Mouse (Mus musculus): ENCODE data around the gene Arg1. TPM values are rescaled to one million over a fixed set of nuclear protein-coding genes. Genes with fewer than 3 reads are reported as not detected.
A peak's percentile ranks its signal among the peaks of the same experiment; 100 is the strongest.

The Arg1 gene
- total RNA-seq, 2 experiments from 2014 or later: 0.18 TPM; not detected in 1

DNA sequence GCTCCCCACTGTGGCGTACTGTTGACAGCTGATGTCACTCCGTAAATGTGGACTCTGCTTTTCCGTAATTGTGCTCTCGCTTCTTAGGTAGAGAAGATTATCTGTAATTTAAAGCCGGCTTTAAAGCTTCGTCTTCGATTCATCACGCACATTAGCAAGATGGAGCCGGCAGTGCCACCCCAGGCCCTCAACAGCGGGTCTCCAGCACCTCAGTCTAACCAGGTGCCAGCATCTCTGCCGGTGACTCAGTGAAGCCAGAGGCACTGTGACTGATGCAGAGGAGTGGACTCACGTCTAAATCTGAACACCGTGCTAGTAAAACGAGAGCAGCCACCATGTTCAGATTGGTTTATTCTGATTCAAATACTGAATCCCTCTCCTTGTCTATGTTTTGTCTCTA is 14.7 kb downstream of the Arg1 start:
- no peak for DNase-seq

DNA sequence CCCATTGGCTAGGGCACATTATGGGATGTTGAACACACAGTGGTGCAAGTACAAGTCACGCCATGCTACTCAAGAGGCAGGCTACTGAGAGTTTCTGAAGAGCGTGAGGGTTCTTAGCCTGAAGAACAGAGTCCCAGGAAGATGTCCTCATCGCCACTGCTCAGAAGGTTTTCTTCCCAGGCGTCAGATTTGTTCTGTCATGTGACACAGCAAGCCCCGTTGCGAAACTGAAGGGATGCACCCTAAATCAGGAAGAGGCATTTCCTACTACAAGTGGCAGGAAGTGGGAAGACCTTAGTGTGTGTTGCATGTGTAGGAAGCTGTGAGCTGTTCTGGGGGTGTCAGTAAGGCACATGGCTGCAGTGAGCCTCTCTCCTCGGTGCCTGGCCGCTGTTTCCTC is 16.1 kb downstream of the Arg1 start:
- no peak for DNase-seq

DNA sequence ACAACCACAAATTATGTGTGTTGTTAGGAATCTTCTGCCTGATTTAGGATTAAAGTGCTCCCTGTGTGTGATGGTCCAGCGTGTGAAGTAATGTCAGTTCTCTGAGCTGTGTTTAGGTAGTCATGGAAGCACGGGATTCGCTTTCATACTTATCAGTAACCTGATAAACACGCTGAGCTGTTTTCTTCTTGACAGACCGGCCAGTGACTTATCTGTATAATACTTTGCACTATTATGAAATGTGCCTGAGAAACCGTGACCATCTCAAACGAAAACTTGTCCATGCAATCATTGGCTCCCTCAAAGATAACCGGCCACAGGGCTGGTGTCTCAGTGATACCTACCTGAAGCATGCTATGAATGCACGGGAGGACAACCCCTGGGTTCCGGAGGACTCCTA is 21.7 kb downstream of the Arg1 start:
- no peak for DNase-seq

DNA sequence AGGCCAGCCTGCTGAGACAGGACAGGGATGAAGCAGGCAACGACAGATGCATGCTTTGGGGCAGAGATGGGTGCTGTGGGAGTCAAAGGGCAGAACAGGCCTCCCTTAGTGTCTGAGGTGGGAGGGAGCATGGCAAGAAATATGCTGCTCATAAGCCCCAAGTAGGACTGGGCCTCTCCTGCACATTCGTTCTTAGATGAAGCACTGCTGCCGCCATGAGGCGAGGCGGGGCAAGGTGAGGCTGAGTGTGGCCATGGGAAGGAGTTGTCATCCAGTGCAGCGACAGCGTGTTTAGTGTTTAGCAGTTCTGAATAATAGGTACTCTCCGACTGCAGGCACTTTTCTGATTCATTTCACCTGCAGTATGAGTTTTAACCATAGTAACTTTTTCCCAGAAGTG is 31.4 kb downstream of the Arg1 start:
- no peak for DNase-seq

DNA sequence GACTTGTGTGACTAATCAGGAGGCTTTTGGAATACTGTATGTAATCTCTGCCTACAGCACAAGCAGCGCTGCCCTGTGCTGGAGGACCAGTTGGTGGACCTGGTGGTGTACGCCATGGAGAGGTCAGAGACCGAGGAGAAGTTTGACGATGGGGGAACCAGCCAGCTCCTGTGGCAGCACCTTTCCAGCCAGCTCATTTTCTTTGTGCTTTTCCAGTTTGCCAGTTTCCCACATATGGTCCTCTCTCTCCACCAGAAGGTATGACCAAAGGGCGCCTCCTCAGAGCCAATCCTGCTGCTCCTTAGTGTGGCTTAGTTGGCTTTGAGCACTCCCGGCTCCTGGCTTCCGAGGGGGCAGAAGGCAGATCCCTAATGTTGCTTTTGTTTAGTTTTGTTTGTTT is 38.9 kb downstream of the Arg1 start:
- DNase-seq: no peak

DNA sequence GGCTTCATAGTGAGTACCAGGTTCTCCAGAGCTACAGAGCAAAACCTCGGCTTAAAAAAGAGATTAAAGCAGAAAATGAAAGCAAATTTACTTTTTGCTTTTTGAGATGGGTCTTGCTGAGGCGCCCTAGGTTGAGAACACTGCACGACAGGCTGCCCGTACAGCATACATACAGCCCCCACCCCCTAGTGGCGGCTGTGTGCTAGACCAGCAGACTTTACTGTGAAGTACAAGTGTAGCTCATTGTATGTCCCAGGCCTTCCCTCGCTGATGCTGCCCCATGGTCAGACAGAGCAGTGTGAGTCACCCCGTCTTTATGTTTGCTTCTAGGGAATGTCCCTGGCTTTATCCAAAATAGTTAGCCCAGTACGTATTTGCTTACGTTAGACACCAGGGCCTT is 41.3 kb downstream of the Arg1 start:
- no peak for DNase-seq

DNA sequence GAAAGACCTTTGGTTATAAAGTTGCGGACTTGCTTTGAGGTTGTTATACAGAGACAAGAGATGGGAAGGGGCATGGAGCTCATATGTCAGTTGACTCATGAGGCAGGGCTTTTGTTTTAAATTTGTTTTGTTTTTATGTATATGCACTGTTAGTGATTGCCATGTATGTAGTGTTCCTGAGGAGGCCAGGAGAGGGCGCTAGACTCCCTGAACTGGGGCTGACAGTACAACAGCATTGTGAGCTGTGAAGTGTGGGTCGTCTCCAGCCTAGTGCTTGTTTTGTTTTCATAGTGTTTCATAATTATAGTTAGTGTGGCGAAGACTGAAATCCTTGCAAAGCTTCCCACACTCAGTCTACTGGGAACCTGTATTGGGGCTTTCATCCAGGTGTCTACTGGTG is 53.7 kb downstream of the Arg1 start:
- DNase-seq: no peak

DNA sequence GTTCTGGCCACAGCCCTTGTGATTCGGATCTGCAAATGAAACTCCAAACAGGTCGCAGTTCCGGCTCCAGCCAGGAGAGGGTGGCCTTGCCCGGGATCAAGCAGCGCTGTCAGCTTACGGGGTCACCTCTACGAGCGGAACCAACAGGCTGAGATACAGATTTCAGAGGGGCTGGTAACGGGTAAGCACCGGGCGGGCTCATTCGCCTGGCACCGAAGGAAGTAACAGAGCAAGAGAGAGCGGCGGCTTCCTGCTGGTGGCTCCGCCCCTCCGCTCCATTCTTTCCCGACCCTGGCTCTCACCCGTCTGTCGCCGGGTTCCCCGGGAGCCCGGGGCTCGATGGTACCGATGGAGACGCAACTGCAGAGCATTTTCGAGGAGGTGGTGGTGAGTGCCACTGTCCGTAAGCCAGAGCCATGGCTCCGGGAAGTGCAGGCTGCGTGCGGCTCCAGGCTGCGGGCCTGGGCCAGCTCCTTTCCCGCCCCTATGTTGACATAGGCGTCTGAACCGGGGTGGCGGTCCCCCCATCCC is 57.5 kb downstream of the Arg1 start, which contains the start of gene Med23:
Gene Med23 (plus strand): TSS at position 227 of the 531 bp plus-strand sequence.
- peak; percentile 95 for DNase-seq

Small RNA genes lying within 50 kb of the gene (microRNA-seq; reads per million reads assigned to microRNA genes)
- 0 reads per million in 2 experiments for gene Mir6905 (ENCODE audit: borderline replicate concordance in 2 of 2)

Other genes starting within 250 kb of the Arg1 start
- 1 to 10 TPM; 3.4 to 4.9 TPM for gene Enpp1, start 215.3 kb downstream of the Arg1 start, total RNA-seq (2021)
- gene Enpp3, start 84.7 kb downstream of the Arg1 start, total RNA-seq (2021): 1 to 10 TPM; 2.1 to 2.6 TPM
- gene Med23, start 57.5 kb downstream of the Arg1 start, total RNA-seq (2021): 10 to 100 TPM in 1 of 2 experiments, 1 to 10 TPM in 1; 8.7 to 11.4 TPM

All from gastrocnemius, postnatal 25 days (tissue).